Mouse (Mus musculus): ENCODE measurements around the gene Fancd2. TPM values are rescaled to one million over a fixed set of nuclear protein-coding genes. Genes with fewer than 3 reads are reported as not detected.
A peak's percentile ranks its signal among the peaks of the same experiment; 100 is the strongest.

Gene Fancd2
- total RNA-seq, 2 experiments from 2014 or later: 1.5 to 2.2 TPM

DNA sequence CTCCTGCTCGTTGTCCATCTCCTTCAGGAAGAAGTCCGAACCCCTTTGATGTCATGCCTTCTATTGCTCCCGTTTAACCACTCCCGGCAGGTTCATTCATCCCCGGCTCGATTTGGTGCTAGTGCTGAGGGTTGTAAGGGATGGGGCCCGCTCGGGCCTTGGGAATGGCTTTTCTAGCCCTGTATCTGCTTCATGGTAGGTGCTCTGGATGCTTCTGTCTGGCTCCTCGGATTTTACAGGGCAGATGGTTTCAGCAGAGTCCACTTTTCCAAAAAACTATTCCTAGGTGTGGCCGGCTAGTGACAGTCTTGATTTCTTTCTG, 73.7 kb downstream of the Fancd2 start:
- no peak for DNase-seq (ENCODE audit: low spot score in 2 of 2)

DNA sequence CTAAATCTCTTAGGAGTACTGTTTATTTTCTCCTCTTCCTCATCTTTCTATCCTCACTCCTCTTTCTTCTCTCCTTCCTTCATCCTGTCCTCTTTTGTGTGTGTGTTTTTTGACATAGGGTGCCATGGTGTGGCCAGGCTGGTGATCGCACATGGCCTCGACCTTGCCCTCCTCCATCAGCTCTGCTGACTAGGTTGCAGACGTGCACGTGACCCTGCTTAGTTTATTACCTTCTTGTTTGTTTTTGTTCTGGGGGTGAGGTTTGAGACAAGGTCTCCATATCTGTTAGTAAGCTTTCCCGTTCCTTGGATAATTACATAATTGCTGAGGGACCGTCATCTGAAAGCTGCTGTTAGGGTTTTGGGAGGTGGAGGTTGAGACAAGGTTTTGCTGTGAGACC, 77.4 kb downstream of the Fancd2 start:
- DNase-seq (ENCODE audit: low spot score in 2 of 2): no peak

DNA sequence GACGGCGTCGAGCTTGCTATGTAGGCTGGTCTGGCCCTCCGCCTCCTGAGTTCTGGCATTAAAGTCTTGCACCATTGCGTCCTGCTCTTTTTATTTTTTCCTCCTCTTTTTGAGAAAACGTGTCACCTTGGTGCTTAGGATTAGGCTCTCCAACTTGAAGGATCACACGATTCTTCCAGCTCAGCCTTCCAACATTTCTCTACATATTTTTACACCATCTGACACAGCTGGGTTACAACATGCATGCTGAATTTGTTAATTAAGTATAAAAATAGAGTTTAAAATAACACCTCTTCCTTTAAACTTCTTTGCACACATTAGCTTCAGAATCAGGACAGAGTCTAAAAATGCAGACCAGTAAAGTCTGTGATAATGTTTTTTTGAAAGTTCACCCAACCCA, 77.8 kb downstream of the Fancd2 start:
- no peak for DNase-seq (ENCODE audit: low spot score in 2 of 2)

DNA sequence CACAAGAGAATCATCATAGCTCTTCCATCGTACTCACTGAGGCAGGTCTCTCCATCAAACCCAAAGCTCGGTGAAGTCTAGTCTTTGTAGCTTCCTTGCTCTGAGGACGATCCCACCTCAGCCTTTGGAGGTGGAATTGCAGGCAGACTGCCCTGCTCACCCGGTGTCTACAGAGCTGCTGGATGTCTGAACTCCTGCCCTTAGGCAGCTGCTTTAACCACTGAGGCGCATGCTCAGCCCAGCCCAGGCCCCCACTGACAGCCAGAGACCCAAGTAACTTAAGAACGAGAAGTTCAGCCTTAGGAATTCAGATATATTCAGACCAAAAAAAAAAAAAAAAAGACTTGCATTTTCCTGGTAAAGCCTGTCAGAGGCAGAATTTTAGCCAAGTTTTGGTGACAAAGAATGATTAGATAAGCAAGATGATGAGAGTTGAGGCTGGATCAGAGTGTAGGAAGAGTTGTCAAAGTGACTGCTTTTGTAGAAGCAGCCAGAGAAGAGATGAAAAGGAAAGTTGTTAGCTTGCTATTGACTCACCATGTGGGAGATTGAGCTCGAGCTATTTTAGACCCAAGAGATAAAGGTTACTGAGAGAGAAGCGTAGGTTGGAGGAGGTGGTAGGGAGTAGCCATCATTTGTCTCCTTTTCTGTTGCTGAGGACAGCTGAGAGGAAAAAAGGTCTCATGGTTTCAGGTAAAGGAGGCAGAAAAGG, 80.9 kb downstream of the Fancd2 start:
- DNase-seq (ENCODE audit: low spot score in 2 of 2): peak in 1 of 2 experiments; percentile 44

DNA sequence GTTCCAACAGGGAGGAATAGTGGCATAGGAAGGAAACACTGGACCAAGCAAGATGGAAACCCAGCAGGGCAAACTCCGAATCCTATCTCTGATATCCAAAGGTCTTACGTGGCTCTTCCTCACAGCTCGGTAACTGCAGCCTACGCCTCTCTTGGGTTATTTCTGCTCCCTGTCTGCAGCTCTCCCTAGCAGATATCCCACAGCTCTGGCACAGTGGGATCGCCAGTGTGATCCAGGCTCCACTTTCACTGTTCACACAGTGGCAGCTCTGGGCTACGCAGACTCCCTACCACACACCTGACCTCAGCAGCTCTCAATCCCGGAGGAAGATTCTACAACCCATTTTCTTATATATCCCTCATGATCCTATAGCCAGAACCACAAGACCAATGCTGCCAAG, 82.7 kb downstream of the Fancd2 start:
- DNase-seq (ENCODE audit: low spot score in 2 of 2): peak; percentile 27 to 39

DNA sequence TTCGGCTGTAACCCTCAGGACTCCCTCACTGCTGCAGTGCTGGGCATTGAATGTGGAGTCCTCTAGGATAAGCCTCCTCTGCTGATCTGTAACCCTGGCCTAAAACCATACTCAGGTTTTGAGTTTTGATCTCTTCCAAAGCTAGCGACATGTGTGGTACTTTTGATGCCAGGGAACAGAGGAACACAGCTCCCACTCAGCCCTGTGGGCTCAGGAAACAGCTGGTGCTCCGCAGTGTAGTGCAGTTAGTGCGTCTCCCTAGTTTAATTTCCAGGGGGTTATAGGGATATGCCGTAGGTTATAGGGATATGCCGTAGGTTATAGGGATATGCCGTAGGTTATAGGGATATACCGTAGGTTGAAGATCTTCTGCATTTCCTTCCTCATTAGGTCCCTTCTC, 83.5 kb downstream of the Fancd2 start:
- DNase-seq (ENCODE audit: low spot score in 2 of 2): peak in 1 of 2 experiments; percentile 47

DNA sequence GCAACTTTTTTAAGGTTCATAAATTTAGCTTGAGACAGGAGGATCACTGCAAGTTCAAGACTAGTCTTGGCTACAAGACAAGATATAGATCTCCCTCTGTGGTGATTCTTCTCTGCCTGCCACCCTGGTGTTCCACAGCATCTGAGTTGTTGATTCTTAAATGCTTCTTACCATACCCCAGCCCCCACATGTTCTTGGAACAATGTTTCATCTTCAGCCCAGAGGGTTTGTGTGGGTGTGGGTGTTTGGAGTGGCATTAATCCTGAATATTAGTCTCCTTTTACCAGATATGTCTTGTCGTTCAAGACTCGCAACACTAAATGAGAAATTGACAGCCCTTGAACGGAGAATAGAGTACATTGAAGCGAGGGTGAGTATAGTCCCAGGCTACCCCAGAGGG, 84.0 kb downstream of the Fancd2 start:
- no peak for DNase-seq (ENCODE audit: low spot score in 2 of 2)

DNA sequence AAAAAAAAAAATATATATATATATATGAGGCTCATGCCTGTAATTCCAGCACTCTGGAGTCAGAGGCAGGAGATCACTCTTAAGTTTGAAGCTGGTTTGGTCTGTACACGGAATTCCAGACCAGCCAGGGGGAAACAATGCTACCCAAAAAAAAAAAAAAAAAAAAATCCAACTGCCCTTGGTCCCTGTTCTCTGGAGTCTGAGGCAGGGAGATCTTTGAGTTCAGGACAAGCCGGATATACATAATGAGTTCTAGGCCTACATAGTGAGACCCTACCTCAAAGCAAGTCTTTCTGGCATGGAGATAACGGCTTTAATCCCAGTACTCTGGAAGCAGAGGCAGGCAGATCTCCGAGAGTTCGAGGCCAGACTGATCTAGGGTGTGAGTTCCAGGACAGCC, 91.9 kb downstream of the Fancd2 start:
- no peak for DNase-seq (ENCODE audit: low spot score in 2 of 2)

DNA sequence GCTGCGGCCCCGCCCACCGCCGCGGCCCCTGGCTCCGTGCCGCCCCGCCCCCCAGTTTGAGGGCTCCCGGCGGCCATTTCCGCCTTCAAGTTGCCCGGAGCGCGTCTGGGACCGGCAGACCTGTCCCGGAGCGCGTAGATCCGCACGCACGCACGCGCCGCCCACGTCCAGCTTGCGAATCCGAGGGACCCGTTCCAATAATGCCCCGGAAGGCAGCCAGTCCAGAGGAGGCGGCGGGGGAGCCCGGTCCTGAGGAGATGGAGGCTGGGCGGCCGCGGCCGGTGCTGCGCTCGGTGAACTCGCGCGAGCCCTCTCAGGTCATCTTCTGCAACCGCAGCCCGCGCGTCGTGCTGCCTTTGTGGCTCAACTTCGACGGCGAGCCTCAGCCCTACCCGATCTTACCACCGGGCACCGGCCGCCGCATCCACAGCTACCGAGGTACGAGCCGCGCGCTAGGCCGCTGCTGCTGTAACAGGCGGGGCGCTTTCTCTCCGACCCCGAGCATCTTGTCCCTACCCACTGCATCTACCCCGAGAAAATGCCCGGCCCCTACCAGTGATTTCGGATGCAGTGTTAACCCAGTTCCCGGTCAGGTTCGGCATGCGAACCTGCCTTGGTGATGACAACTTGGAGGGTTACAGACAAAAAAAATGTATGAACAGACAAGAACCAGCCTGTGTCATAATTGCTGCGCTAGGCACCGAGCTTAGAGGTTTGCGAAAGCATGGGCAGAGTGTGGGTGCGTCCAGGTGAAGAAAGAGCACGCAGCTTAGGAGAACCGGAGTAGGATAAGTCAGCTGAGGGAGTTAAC, 92.7 kb downstream of the Fancd2 start, which contains the start of gene Vhl:
Vhl (plus strand) TSS at position 19 of the 811 bp plus-strand sequence.
- peak; percentile 83 to 88 for DNase-seq (ENCODE audit: low spot score in 2 of 2)

DNA sequence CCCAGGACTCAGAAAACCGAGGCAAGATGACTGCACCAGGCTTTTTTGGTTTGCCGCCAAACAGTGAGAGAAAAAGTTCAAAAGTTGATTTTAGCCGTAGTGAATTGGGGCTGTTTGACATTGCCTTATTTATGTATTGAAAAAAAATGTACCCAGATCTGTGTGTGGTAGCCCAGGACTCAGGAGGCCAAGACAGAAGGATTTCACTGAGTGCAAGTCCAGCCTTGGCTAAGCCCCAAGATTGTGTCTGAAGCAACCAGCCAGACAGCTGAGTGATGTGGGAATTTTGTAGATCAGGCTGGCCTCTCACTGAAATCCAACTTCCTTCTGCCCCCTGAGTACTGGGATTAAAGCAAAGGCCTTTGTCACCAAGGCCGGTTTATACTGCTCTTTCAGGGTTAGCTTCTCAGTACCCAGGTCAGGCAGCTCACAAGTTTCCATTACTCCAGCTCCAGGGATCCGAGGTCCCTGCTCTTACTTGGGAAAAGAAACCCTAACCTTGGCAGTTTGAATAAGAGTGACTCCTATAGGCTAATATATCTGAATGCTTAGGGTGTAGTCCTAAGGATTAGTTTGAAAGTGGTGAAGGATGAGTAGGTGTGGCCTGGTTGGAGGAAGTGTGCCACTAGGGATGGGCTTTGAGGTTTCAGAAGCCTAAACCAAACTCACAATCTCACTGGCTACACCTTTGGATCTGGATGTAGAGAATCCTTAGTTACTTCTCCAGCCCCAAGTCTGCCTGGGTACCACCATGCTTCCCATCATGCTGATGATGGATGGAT, 93.7 kb downstream of the Fancd2 start:
- no peak for DNase-seq (ENCODE audit: low spot score in 2 of 2)

DNA sequence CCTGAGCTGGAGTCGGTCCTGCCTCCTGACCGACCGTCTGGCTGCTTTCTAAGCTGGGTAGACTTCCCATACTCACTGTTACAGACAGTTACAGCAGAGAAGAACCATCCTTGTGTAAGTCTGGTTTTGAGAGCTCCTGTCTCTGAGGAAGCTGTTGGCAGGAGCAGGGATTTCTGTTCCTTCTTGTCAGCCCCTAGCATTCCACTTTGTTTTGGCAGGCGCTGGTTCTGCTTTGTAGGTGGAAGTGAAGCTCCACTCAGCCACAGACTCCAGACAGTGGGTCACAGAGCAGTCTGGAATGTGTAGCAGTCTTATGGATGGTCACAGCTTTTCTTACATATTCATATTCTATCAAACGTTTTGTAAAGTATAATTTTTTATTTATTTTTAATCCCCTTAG, 98.8 kb downstream of the Fancd2 start:
- no peak for DNase-seq (ENCODE audit: low spot score in 2 of 2)

DNA sequence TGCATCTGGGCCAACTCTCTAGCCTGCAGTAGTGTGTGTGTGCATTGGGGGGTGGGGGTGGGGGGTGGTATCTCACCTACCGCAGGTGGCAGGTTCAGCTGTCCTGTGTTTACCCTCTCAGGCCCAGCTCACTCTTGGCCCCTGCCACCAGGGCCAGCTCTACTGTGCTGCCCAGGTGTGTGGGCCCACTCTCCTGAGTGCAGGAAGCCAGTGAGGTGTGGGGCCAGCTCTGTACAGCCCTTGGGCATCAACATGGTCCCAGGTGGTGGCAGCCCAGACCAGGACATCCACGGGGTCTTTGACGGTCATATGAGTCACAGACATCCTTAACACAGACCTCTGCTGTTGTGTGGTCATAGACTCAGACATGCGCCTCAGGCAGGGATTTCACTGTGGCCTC, 101.4 kb downstream of the Fancd2 start:
- no peak for DNase-seq (ENCODE audit: low spot score in 2 of 2)

DNA sequence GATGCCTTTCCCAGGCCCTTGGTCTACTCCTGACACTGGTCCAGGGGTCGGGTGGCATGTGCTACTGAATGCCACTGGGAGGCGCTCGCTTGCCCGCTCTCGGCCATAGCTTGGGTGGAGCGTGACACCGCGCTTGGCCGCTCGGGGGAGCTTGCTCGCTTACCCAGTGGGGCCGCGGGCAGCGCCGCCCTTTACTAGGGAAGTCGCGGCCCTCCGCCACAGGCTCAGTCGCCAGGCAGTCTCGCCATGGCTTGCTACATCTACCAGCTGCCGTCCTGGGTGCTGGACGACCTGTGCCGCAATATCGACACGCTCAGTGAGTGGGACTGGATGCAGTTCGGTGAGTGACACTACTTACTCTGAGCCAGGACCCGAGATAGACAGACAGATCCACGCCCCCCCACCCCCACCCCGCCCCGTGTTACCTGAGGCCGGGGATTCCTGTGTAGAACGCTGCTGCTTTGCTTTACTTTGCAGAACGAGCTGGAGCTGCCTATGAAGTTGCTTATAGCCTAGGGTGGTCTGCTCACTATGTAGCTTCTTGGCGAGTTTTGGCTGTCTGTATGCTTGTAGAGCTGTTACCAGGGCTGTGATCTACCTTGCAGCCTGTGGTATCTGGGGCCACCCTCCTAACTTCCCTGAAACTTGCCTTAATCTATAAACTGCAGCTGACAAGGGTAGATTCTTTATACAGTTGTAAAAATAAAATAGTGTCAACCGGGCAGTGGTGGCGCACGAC, 107.0 kb downstream of the Fancd2 start, which contains the start of gene Irak2:
Irak2 (plus strand) TSS at position 166 of the 739 bp plus-strand sequence.
- DNase-seq (ENCODE audit: low spot score in 2 of 2): peak; percentile 95 to 96

DNA sequence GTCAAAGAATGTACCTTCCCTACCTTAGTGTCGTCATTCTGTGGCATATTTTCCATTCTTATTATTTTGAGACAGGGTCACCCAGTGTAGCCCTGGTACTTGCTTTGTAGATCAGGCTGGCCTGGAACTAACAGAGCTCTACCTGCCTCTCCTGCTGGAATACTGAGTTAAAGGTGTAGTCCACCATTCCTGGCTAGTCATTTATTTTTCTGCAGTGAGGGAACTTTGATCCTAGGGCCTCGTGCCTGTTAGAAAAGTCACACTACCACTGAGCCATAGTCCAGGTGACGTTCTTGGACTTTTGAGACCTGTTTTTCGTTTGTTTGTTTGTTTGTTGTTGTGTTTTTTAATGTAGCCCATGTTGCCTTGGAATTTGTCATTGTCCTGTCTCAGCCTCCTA, 107.7 kb downstream of the Fancd2 start:
- DNase-seq (ENCODE audit: low spot score in 2 of 2): no peak

DNA sequence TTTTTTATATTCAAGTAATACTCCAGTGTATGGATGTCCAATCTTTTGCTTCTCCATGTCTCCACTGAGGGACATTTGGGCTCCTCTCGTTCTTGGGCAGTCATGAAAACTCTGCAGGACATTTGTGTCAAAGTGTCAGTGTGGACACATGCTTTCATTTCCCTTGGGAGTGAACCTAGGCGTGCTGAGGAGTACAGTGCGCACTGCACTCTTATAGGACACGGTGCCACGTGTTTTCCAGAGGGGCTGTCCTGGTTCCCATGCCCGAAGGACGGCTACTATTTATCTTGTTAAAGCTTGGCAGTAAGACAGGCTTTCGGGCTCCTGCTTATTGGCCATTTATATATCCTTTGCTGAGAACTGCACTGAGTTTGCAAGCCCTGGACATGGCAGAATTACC, 111.1 kb downstream of the Fancd2 start:
- no peak for DNase-seq (ENCODE audit: low spot score in 2 of 2)

DNA sequence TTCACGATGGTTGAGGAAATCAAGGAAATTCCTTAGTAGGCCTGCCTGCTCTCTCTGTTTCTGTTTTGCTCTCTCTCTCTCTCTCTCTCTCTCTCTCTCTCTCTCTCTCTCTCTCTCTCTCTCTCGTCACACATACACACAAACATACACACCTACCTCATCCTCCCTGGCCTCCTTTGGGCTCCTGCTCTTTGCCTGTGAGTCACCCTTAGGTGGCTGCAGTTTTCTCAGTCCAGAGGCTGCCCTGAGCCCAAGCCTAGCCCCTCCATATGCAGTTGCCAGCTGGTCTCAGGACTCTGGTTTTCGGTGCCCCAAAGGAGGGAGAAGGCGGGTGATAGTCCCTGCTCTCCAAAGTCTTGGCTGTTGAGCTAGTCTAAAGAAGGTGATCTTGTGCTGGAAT, 111.5 kb downstream of the Fancd2 start:
- DNase-seq (ENCODE audit: low spot score in 2 of 2): no peak

DNA sequence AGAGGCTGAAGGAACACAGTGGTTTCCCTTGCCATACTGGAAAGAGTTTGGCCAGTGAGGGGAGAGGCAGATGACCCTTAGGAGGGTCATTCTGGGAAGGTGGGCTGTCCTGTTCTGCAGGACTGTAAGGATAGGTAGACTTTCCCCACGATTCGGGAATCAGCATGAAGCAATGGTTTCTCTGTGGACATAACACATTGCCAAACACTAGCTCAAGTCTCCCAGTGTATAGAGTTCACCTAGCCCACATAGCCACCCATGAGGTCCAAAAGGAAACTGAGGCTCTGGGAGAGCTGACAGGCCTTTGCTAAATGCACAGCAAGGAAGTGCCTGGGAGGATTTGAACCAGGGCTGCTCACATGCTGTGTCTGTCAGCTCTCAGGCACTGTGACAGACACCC, 112.5 kb downstream of the Fancd2 start:
- no peak for DNase-seq (ENCODE audit: low spot score in 2 of 2)

DNA sequence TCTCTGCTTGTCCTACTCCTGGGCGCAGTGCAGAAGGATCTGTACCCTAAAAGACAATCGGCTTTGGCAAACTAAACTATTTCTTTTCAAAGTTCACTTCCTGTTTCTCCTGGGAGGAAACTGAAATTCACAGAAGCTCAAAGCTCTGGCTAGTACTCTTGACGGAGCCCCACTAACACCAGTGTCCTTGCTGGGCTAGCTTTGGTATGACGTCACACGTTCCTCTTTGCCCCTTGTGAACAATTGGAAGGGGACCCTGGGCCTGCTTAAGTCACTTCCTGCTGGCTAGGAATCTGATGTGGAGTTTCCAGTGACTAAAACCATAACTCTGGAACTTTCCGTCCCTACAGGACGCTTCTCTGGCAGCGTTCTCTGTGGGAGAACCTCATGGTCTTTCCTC, 113.3 kb downstream of the Fancd2 start:
- DNase-seq (ENCODE audit: low spot score in 2 of 2): no peak

All from left cerebral cortex, adult 18-20 months (tissue).